Mouse (Mus musculus): Measurements from ENCODE around the gene Mnt. TPM values are rescaled to one million over a fixed set of nuclear protein-coding genes. Genes with fewer than 3 reads are reported as not detected.
"Not testable (repeated sequence)": the region's sequence is repeated elsewhere in the genome, so short reads cannot be mapped to it uniquely, and the experiment has no call there.

Mnt gene
- 10 to 100 TPM; 28.9 to 34.4 TPM for total RNA-seq (2021)

GRCm38 (mm10) chr11:74830256-74831161, at the start of gene Mnt:
Gene Mnt, plus strand, starts transcription at chr11:74830920.
- peak; percentile 88 to 94 for DNase-seq (ENCODE audit: extremely low spot score in 1 of 2, low spot score in 1 of 2)

GRCm38 (mm10) chr11:74792874-74793273, 37.8 kb upstream of the Mnt start:
- DNase-seq (ENCODE audit: extremely low spot score in 1 of 2, low spot score in 1 of 2) = no peak

GRCm38 (mm10) chr11:74800658-74801057, 30.1 kb upstream of the Mnt start:
- DNase-seq (ENCODE audit: extremely low spot score in 1 of 2, low spot score in 1 of 2) = no peak

- no peak for DNase-seq (ENCODE audit: extremely low spot score in 1 of 2, low spot score in 1 of 2)
Measured at GRCm38 (mm10) chr11:74804081-74804627, 26.6 kb upstream of the Mnt start.

GRCm38 (mm10) chr11:74807246-74807882, 23.4 kb upstream of the Mnt start:
- no peak for DNase-seq (ENCODE audit: extremely low spot score in 1 of 2, low spot score in 1 of 2)

- no peak for DNase-seq (ENCODE audit: extremely low spot score in 1 of 2, low spot score in 1 of 2)
Measured at GRCm38 (mm10) chr11:74808251-74808853, 22.4 kb upstream of the Mnt start.

- DNase-seq (ENCODE audit: extremely low spot score in 1 of 2, low spot score in 1 of 2) = no peak
Measured at GRCm38 (mm10) chr11:74810134-74810533, 20.6 kb upstream of the Mnt start.

GRCm38 (mm10) chr11:74811027-74811426, 19.7 kb upstream of the Mnt start:
- DNase-seq (ENCODE audit: extremely low spot score in 1 of 2, low spot score in 1 of 2) = not testable (repeated sequence)

- no peak for DNase-seq (ENCODE audit: extremely low spot score in 1 of 2, low spot score in 1 of 2)
Measured at GRCm38 (mm10) chr11:74811538-74811937, 19.2 kb upstream of the Mnt start.

- DNase-seq (ENCODE audit: extremely low spot score in 1 of 2, low spot score in 1 of 2) = no peak
Measured at GRCm38 (mm10) chr11:74815795-74816194, 14.9 kb upstream of the Mnt start.

- DNase-seq (ENCODE audit: extremely low spot score in 1 of 2, low spot score in 1 of 2) = no peak
Measured at GRCm38 (mm10) chr11:74820921-74821320, 9.8 kb upstream of the Mnt start.

- DNase-seq (ENCODE audit: extremely low spot score in 1 of 2, low spot score in 1 of 2) = no peak
Measured at GRCm38 (mm10) chr11:74821463-74821862, 9.3 kb upstream of the Mnt start.

- DNase-seq (ENCODE audit: extremely low spot score in 1 of 2, low spot score in 1 of 2) = no peak
Measured at GRCm38 (mm10) chr11:74822746-74823440, 7.8 kb upstream of the Mnt start.

GRCm38 (mm10) chr11:74826151-74826550, 4.6 kb upstream of the Mnt start:
- no peak for DNase-seq (ENCODE audit: extremely low spot score in 1 of 2, low spot score in 1 of 2)

- no peak for DNase-seq (ENCODE audit: extremely low spot score in 1 of 2, low spot score in 1 of 2)
Measured at GRCm38 (mm10) chr11:74826702-74827101, 4.0 kb upstream of the Mnt start.

GRCm38 (mm10) chr11:74827791-74828403, 2.8 kb upstream of the Mnt start:
- no peak for DNase-seq (ENCODE audit: extremely low spot score in 1 of 2, low spot score in 1 of 2)

GRCm38 (mm10) chr11:74828404-74828931, 2.3 kb upstream of the Mnt start:
- DNase-seq (ENCODE audit: extremely low spot score in 1 of 2, low spot score in 1 of 2) = no peak

GRCm38 (mm10) chr11:74828965-74829550, 1.7 kb upstream of the Mnt start:
- DNase-seq (ENCODE audit: extremely low spot score in 1 of 2, low spot score in 1 of 2) = no peak

- DNase-seq (ENCODE audit: extremely low spot score in 1 of 2, low spot score in 1 of 2) = peak; percentile 55 to 63
Measured at GRCm38 (mm10) chr11:74829812-74830211, 908 bp upstream of the Mnt start.
